Mouse (Mus musculus) heart, embryonic 14.5 days (tissue): ENCODE results near the gene Kif7. TPM values are rescaled to one million over a fixed set of nuclear protein-coding genes. Genes with fewer than 3 reads are reported as not detected.

Experiments
- ATAC-seq: fragments of 200-750 bp; cut with Nextera tagmentation; 2 replicates; pipeline ENCODE4 v1.8.0; 2017; ENCODE audit warnings: low read depth, moderate TSS enrichment; ENCODE audit not compliant: insufficient number of reproducible peaks, insufficient read depth, low FRiP score
- H3K27ac ChIP-seq, 2 experiments: fragments of 200-500 bp in 1 of 2; fragments of 300-500 bp in 1 of 2; sonication (generic) in 1 of 2; replicated peaks in 1 of 2; 2 replicates each; pipeline ENCODE4 v1.5.1; 2012 to 2014; ENCODE audit warnings: low read depth in 2 of 2, low read length in 2 of 2, control low read depth in 1 of 2, mild to moderate bottlenecking in 1 of 2, mixed read lengths in 1 of 2; ENCODE audit not compliant: control insufficient read depth in 1 of 2, insufficient read depth in 1 of 2
- H3K27me3 ChIP-seq: fragments of 300-500 bp; sonication (generic); 2 replicates; pipeline ENCODE4 v1.6.1; 2014; ENCODE audit warnings: mild to moderate bottlenecking, low read length, control low read depth; ENCODE audit not compliant: control insufficient read depth, insufficient read depth
- H3K36me3 ChIP-seq: fragments of 300-500 bp; sonication (generic); 2 replicates; pipeline ENCODE4 v1.6.1; 2014; ENCODE audit warnings: mild to moderate bottlenecking, control low read depth, low read length, mixed read lengths; ENCODE audit not compliant: control insufficient read depth, insufficient read depth
- H3K4me1 ChIP-seq, 2 experiments: fragments of 200-500 bp in 1 of 2; fragments of 300-500 bp in 1 of 2; sonication (generic) in 1 of 2; 2 replicates each; pipeline ENCODE4 v1.6.1; 2012 to 2014; ENCODE audit warnings: low read length in 2 of 2, control low read depth in 1 of 2, mixed read lengths in 1 of 2; ENCODE audit not compliant: control insufficient read depth in 2 of 2, insufficient read depth in 2 of 2
- H3K4me2 ChIP-seq: fragments of 300-500 bp; sonication (generic); 2 replicates; pipeline ENCODE4 v1.6.1; 2014; ENCODE audit warnings: mild to moderate bottlenecking, low read length
- H3K4me3 ChIP-seq, 2 experiments: fragments of 200-500 bp in 1 of 2; fragments of 300-500 bp in 1 of 2; sonication (generic) in 1 of 2; 2 replicates each; pipeline ENCODE4 v1.5.1; 2012 to 2014; ENCODE audit warnings: low read length in 2 of 2, mild to moderate bottlenecking in 2 of 2, control low read depth in 1 of 2, low read depth in 1 of 2, moderate library complexity in 1 of 2; ENCODE audit not compliant: control insufficient read depth in 1 of 2, insufficient read depth in 1 of 2
- H3K9ac ChIP-seq: fragments of 300-500 bp; sonication (generic); 2 replicates; pipeline ENCODE4 v1.6.1; 2014; ENCODE audit warnings: mild to moderate bottlenecking, low read length
- H3K9me3 ChIP-seq: fragments of 300-500 bp; sonication (generic); 2 replicates; pipeline ENCODE4 v1.6.1; 2016; ENCODE audit warnings: low read length, control low read depth; ENCODE audit not compliant: control insufficient read depth
- WGBS: fragments of 180-500 bp; shearing (Covaris S2); extraction: QIAGEN DNeasy Blood & Tissue Kit; methylation state at CpG from one replicate; pipeline ENCODE4 v1.1.7; 2014; 5-methylcytosine and 5-hydroxymethylcytosine counted together
- polyA plus RNA-seq: library from polyadenylated mRNA; unstranded; fragments of >200 nt; fragmentation: Nextera tagmentation; extraction: Ambion mirVana; gene quantifications from 2 replicates; pipeline ENCODE4 v1.2.1, GENCODE M21; 2014

Gene Kif7
- polyA plus RNA-seq, 1 experiment from 2014 or later: 2.0 TPM

- Histone ChIP-seq H3K4me2 (no peak overlapping the region), H3K27ac (no peak overlapping the region), H3K9me3 (no peaks in the 10 kb centered on the region), H3K9ac (no peak overlapping the region), H3K4me3 (no peak overlapping the region), H3K36me3 (peaks cover 91% of the 10 kb centered on the region), H3K27me3 (no peaks in the 10 kb centered on the region), H3K4me1 (no peaks in the 10 kb centered on the region)
- no peak for ATAC-seq
Observed at GRCm38 (mm10) chr7:79679186-79679585, 36.3 kb downstream of the Kif7 start.

GRCm38 (mm10) chr7:79670900-79671604 is 44.5 kb downstream of the Kif7 start:
- H3K36me3 ChIP-seq: peaks cover 85% of the 10 kb centered on the region
- H3K27ac ChIP-seq: no peak overlapping the region
- no peak overlapping the region for H3K9ac ChIP-seq
- WGBS: 91% methylated on average over 4 of the region's 4 CpGs
- no peak for ATAC-seq
- H3K4me3 ChIP-seq: no peak overlapping the region
- no peaks in the 10 kb centered on the region for H3K9me3 ChIP-seq
- H3K27me3 ChIP-seq: no peaks in the 10 kb centered on the region
- no peak overlapping the region for H3K4me2 ChIP-seq
- no peaks in the 10 kb centered on the region for H3K4me1 ChIP-seq

- no peak overlapping the region for H3K4me2 ChIP-seq
- H3K27ac ChIP-seq: no peak overlapping the region
- no peaks in the 10 kb centered on the region for H3K27me3 ChIP-seq
- H3K4me1 ChIP-seq: peaks cover 3 to 15% of the 10 kb centered on the region in 2 experiments; a peak in 2 of 4 replicates
- H3K9me3 ChIP-seq: no peaks in the 10 kb centered on the region
- ATAC-seq: no peak
- no peak overlapping the region for H3K9ac ChIP-seq
- H3K4me3 ChIP-seq: no peak overlapping the region
- peaks cover 60% of the 10 kb centered on the region for H3K36me3 ChIP-seq
Observed at GRCm38 (mm10) chr7:79666690-79667089, 48.8 kb downstream of the Kif7 start.

GRCm38 (mm10) chr7:79661253-79661890 is 54.1 kb downstream of the Kif7 start:
- Histone ChIP-seq H3K9ac (peak overlapping the region; percentile 83), H3K27ac (no peak overlapping the region), H3K4me3 (peak overlapping the region; percentile 72 to 86), H3K27me3 (no peaks in the 10 kb centered on the region), H3K36me3 (peaks cover 9% of the 10 kb centered on the region), H3K9me3 (no peaks in the 10 kb centered on the region), H3K4me2 (peak overlapping the region; percentile 97), H3K4me1 (peaks cover 10 to 27% of the 10 kb centered on the region in 2 experiments)
- ATAC-seq: no peak
- WGBS: 14% methylated on average over 5 of the region's 5 CpGs

GRCm38 (mm10) chr7:79660291-79661150 is 55.0 kb downstream of the Kif7 start:
- peaks cover 10 to 27% of the 10 kb centered on the region in 2 experiments for H3K4me1 ChIP-seq
- H3K4me3 ChIP-seq: peak overlapping the region; percentile 72 to 86
- H3K9me3 ChIP-seq: no peaks in the 10 kb centered on the region
- peak overlapping the region; percentile 97 for H3K4me2 ChIP-seq
- H3K9ac ChIP-seq: peak overlapping the region; percentile 83
- H3K36me3 ChIP-seq: peaks cover under 1% of the 10 kb centered on the region; the same call in 1 of the 2 replicates
- no peaks in the 10 kb centered on the region for H3K27me3 ChIP-seq
- H3K27ac ChIP-seq: 0 out of 4 replicates have a peak overlapping the region, but pooled peaks of 1 of the 2 experiments have one; percentile 34
- WGBS: under 1% methylated on average over 67 of the region's 73 CpGs
- no peak; the same call in 1 of the 2 replicates for ATAC-seq

- Histone ChIP-seq H3K9me3 (no peaks in the 10 kb centered on the region), H3K4me3 (peak within 1 kb of the TSS; percentile 72 to 86), H3K27ac (0 out of 4 replicates have a peak within 1 kb of the TSS, but pooled peaks of 1 of the 2 experiments have one; percentile 34), H3K27me3 (no peaks in the 10 kb centered on the region), H3K36me3 (no peaks in the 10 kb centered on the region), H3K4me2 (peak within 1 kb of the TSS; percentile 97), H3K4me1 (peaks cover 10 to 27% of the 10 kb centered on the region in 2 experiments), H3K9ac (peak within 1 kb of the TSS; percentile 83)
- under 1% methylated on average over 39 of the region's 39 CpGs for WGBS
- peak; percentile 99 for ATAC-seq
Observed at GRCm38 (mm10) chr7:79659578-79660290, 55.8 kb downstream of the Kif7 start, which contains the start of gene Ticrr. TSS of gene Ticrr (plus strand) at chr7:79660196.

GRCm38 (mm10) chr7:79654586-79654985 is 60.9 kb downstream of the Kif7 start:
- H3K36me3 ChIP-seq: no peaks in the 10 kb centered on the region
- 0 out of 4 replicates have a peak, but pooled peaks cover 0 to 4% of the 10 kb centered on the region in 2 experiments for H3K4me1 ChIP-seq
- no peak overlapping the region for H3K4me2 ChIP-seq
- no peak overlapping the region for H3K9ac ChIP-seq
- no peak for ATAC-seq
- no peaks in the 10 kb centered on the region for H3K27me3 ChIP-seq
- H3K9me3 ChIP-seq: no peaks in the 10 kb centered on the region
- H3K4me3 ChIP-seq: no peak overlapping the region
- 56% methylated on average over 1 of the region's 1 CpGs for WGBS
- no peak overlapping the region for H3K27ac ChIP-seq
